Mouse (Mus musculus) adrenal gland, adult 2 months (tissue): ENCODE measurements around the gene Prr19. TPM values are rescaled to one million over a fixed set of nuclear protein-coding genes. Genes with fewer than 3 reads are reported as not detected.

Experiments
- DNase-seq: peaks from one replicate; pipeline ENCODE4 v3.0.0; 2021
- polyA plus RNA-seq: library from polyadenylated mRNA; depleted of rRNA; stranded (reverse); fragments of >200 nt; gene quantifications from 2 replicates; pipeline ENCODE4 v1.2.3, GENCODE M21; 2012
- total RNA-seq, 2 experiments: library from RNA; stranded (reverse); gene quantifications; 2 replicates each; pipeline ENCODE4 v1.2.3; 2021

The Prr19 gene
- total and polyA plus RNA-seq, 3 experiments, result not detected

DNA sequence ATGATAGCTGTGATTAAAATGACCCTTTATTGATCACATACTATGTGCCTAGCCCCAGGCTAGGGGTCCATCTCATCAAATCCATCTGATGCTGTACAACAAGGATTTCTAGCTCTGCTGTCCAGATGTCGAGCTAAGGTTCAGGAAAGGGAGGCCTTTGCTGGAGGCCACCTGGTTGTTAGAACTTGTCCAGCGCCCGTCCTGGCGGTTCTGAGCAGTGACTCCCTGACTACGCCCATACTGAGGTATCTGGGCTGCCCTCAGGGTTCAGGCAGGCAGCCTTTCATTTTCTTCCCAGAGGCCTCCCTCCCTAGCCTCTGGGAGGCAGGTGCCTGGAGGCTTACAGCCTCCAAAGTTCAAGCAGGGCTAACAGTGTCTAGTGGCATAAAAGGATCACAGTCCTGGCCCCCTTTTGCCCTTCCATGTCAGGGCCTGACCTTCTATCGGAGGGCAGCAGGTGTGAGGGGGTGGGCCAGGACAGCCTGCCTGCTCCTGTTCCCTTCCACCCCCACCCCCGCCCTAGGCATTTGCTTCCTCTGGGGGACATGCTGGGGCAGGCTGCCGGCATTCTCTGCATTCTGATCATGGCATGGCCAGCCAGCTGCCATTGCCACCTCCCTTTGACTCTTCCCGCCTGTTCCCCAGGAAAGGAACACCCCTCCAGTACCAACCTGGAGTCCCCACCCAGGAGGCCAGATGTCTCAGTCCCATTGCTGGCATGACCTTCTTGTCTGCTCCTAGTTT is 25.5 kb upstream of the Prr19 start:
- DNase-seq, result no peak

DNA sequence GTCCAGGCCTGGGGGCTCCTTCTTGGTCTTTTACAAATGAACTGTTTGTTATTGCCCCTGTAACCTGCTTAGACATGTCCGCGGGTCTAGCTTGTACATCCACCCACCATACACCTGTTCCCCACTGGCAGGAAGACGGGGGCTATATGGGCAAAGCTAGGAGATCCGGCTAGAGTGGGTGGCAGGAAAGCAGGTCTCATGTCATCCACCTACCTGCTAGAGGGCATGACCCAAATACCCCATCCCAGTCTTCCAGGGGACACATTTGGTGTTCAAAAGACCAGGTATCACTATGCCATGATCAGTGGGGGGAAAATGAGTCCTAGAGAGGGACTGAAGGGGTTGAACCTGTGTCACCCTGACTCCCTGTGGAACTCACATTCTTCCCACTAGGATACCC is 23.8 kb upstream of the Prr19 start:
- DNase-seq, result no peak

DNA sequence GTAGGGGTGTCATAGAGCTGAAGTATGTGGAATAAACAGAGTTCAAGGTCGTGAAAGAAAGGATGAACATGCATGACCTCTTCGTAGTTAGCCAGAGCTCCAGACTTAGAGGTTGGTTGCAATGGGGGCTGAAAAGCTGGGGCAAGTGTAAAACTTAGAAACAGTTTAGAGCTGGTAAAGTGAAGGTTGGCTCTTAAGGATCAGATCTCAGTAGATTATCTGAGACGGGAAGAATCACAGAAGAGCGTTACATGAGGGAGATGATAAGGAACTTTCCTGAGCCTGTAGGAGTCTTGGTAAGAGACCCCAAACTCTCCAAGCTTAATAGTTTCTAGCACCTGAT is 23.2 kb upstream of the Prr19 start:
- DNase-seq, result no peak

DNA sequence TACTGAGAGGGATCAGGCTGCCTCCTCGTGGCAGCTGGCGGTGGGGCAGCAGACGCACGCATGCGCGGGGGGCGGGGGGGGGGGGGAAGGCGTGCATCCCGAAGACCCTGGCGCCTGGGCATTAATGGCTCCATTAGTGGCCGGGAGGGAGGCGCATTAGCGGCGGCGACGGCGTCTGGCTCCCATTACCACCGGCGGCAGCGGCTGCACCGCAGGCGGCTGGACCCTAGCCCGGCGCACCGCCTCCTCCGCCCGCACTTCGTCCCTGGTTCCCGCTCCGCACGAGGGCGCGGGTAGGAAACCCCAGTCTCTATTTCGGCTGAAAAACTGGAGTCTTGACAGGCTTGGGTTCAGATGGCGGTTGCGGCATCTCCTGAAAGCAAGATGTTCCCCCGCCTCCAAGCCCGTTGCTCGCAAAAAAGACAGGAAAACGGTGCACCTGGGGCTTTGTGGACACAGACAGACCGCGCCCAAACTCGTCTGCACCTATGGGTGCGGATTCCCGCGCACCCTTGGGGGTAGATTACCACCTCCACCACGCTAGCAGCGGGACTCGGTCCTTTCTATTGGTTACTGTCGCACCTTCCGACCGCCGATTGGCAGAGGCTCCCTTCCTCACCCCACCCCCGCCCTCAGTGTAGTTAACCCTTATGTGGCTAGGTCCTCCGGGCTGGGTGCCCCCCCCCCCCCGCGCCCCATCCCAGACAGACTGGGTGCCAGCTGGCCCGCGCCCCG is 22.7 kb upstream of the Prr19 start:
- peak; percentile 90 for DNase-seq

DNA sequence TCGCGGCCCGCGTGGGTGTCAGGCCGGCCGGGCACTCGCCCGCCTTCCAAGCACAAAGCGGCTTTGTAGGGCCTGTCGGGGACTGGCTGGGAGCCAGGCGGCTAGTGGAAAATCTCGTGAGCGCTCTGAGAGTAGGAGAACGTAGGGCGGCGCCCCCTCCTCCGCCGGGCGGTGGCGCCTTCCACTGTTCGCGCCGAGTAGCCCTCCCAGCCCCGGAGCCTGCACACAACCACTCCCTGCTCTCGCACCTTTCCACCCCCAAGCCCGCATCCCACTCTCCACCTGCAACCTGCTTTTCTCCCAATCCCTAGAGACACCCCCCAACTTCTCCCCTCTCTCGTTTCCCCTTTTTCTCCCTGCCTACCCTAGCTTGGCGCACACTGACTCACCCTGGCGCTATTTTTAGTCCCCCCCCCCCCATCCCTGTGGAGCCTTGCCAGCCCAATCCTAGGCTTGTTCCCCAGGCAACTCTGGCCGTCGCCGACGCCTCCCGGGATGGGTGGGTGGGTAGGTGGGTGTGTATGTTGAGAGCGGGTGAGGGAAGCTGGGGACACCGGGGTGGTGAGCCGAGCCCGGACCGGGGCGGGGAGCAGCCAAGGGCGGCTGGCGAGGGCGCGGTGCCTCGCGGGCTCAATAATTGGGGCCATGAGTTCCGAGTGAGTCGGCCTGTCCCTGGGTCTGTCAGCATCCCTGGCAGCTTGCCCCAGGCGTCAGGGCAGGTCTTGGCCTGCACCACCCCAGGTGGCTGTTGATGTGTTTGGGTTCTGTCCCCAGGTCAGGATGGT is 21.9 kb upstream of the Prr19 start:
- DNase-seq, result peak; percentile 93

DNA sequence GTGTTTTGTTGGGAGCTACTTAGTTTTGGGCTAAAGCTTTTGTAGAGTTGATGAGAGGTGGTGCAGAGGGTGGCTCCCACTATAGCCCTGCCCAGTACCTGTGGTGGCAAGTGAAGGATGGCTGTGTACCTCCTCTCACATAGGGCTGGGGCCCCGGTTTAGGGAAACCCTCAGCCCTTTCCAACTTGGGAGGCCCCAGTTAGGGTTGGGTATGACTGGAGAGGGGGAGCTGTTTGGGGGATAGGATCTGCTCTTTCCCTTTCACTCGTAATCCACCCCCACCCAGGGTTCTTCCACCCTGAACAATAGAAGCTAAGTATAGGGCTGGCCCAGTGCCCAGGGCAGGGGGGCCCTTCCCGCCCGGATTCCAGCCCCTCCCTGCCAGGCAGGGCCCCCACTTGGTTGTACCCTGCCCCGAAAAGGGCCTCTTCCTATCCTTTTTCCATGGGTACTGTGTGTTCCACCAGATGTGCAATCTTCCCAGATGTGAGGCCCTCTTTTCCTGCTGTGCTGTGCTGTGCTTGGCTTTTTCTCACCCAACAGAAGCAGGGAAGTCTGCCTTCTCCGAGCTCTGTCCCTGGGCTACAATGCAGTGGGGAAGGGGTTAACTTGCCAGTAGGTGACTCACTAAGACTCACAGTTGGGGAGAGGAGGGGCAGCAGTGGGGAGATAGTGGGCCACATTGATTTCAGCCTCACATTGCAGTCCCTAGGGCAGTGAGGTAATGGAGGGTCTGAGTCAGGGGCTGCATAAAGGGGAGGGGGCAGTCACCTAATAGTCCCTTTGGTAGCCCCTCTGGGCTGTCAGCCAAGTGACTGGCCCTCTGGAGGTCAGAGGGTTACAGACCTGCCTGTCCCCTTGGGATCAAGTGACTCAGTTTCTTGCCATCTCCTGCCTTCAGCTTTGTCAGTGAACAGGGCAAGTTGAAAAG is 21.1 kb upstream of the Prr19 start:
- peak; percentile 82 for DNase-seq

DNA sequence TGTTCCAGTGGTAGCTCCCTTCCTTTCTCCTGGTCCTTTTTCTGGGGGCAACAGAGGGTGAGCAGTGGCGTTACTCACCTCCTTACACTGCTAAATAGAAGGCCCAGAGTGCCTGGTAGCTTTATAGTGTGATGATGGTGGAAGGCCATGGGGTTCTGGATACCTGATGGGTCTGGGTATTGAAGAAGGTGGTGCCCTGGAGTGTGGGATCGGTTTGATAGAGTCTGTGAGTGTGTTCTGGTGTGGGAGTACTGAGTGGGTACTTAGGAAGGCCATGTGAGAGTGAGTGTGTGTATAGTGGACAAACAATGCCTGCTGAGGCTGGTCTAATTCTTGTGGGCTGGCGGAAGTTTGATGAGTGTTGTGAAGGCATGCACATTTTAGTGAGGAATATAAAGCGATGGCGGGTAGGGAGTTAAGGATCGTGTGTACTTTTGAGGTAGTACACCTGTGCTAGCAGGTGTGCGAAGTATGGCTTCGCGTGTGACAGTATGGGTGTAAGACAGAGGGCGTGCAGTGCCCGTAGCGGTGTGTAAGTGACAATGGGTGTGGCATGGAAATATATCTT is 20.0 kb upstream of the Prr19 start:
- DNase-seq, result peak; percentile 19

DNA sequence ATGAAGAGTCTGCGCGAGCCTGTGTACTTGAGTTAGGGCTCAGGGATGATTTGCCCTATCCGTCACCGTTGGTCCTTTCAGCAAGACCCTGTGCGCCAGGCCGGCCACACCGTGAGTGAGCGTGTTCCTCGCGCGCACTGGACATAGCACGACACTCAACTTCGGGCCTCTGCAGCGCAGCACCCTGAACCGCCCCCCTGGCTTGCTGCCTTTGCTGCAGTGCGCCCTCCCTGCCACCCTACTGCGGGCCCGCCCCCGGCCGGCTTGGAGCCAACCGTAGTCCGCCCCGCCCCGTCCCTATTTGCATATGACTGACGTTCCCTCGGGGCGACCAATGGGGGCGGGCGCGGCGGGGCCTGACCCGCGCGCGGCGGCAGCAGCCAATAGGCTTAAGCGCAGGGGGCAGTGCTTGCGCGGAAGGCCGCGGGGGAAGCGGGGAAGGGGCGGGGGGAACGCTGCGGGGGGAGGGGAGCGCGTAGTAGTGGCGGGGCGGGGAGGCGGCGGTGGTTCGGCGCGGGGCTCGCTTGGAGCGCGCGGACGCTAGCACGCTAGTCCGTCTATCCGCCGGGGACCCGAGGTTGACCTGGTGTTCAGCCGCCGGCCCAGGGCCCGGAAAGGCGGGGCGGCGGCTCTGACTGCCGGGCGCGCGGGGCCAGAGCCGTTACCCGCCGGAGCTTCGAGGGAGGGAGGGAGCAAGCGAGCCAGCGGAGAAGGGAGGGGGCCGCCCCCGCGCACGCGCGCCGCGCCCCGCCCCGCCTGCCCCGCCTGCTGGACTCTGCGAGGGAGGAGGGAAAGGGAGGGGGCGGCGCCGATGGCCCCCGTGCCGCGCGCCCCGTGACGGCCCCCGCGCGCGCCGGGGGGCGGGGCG is 19.2 kb upstream of the Prr19 start:
- DNase-seq, result peak; percentile 99

DNA sequence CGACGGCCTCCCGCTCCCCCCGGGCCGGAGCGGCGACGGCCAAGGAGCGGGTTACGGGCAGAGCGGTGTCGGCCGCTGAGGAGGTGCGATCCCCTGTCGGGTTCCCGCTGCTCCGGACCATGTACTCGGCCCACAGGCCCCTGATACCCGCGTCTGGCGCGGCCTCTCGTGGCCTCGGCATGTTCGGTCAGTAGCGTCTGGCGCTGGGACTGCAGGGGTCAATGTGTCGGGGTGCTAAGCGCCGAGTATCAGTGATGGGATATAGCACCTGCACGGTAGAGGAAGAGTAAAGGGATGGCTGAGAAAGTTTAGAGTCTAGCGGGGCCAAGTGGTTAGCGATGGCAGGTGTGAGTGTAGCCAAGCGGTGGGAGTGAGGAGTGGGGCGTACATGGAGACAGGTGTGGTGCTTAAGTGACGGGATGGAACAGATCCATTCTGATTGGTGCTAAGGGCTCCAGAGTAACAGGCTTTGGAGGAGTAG is 18.4 kb upstream of the Prr19 start:
- DNase-seq, result peak; percentile 71

DNA sequence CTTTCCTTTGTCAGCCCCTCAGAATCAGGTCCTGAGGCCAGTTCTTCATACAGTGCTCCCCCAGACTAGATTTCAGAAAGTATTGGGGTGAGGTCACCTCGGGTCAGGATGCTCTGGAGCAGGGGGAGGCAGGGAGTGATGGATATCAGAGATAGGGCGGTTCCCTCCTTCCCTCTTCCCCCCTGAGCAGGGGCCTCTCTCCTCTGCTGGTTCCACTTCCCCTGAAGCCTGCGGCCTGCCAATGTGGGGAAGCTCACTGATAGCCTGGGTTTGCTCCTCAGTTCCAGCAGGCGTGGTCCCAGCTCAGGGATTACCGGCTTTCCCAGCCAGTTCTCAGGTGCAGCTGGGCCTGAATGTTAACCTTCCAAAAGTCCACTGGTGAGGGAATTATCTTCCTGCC is 17.6 kb upstream of the Prr19 start:
- DNase-seq, result peak; percentile 29

DNA sequence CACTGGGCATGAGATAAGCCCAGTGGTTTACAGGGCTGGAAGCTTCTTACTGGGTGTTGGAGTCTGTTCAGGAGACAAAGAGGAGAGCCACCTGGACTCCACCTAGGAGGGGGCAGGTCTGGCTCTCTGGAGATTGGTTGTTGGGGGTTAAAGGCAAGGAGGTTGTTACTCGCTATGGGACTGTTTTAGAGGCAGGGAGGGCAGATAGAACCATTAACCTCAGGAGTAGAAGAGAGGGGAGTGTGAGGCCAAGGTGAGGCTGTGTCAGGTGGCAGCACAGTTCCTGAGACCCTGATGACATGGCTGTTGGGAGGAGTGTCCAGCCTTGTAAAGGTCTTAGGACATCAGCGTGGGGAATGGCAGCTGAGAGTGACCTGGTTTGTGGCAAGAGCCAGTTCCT is 17.0 kb upstream of the Prr19 start:
- DNase-seq, result peak; percentile 13

DNA sequence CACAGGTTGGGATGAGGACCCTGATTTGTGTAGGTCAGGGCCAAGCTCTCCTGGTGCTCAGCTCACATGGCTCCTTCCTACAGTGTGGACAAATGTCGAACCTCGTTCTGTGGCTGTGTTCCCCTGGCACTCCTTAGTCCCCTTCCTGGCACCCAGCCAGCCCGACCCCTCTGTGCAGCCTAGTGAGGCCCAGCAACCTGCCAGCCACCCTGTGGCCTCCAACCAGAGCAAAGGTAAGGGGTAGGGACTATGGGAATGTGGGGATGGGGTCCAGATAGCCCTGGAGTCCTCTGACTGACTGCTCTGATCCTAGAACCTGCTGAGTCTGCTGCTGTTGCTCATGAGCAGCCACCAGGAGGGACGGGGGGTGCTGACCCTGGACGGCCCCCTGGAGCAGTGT is 16.4 kb upstream of the Prr19 start:
- peak; percentile 23 for DNase-seq

DNA sequence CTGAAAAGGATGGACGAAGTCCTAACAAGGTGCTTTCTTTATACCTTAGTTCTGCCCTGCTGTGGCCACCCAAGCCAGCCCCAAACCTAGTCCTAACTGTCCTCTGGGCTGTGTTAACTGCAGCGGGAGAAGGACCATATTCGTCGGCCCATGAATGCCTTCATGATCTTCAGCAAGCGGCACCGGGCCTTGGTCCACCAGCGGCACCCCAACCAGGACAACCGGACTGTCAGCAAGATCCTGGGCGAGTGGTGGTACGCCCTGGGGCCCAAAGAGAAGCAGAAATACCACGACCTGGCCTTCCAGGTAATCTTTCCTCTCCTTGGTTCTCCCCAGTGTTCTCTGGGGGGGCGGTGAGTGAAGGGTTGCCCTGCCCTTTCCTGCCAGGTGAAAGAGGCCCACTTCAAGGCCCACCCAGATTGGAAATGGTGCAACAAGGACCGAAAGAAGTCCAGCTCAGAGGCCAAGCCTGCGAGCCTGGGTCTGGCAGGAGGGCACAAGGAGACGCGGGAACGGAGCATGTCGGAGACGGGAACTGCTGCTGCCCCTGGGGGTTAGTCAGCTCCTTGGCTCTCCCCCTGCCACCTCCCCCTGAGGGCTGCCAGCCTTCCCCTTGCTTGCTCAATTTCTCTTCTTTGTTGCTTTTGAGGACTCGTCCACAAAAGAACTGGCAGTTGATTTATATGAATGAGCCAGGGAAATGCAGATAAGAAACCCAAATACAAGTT is 15.5 kb upstream of the Prr19 start:
- DNase-seq, result peak; percentile 4

DNA sequence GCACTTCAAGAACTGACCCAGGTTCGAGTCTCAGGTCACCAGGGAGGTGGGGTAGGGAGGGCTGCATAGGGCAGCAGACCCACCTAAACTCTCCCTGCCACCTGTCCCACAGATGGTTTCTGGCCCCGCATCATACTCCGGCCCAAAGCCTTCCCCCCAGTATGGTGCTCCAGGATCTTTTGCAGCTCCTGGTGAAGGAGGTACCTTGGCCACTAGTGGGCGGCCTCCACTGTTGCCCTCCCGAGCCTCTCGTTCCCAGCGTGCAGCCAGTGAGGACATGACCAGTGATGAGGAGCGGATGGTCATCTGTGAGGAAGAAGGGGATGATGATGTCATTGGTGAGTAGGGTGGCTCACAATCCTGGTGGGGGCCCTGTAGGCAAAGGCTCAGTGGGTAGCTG is 14.2 kb upstream of the Prr19 start:
- no peak for DNase-seq

DNA sequence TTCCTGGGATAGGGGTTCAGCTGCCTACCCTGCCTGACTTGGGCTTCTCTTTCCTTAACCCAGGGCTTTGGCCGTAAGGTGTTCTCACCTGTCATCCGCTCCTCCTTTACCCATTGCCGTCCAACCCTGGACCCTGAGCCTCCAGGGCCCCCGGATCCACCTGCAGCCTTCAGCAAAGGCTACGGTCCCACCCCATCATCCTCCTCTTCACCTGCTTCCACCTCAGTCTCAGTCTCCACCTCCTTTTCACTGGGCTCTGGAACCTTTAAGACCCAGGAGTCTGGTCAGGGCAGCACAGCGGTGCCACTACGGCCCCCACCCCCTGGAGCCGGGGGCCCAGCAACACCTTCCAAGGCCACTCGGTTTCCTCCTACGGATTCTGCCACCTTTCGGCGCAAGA is 13.2 kb upstream of the Prr19 start:
- DNase-seq, result no peak

DNA sequence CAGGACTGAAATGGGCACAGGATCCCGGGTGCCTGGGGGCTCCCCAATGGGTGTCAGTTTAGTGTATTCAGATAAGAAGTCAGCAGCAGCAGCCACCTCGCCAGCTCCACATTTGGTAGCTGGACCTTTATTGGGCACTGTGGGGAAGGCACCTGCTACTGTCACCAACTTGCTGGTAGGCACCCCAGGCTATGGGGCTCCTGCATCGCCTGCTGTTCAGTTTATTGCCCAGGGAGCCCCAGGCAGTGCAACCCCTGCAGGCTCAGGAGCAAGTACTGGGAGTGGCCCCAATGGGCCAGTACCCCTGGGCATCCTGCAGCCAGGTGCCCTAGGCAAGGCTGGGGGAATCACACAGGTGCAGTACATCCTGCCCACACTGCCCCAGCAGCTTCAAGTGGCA is 12.5 kb upstream of the Prr19 start:
- DNase-seq, result no peak

DNA sequence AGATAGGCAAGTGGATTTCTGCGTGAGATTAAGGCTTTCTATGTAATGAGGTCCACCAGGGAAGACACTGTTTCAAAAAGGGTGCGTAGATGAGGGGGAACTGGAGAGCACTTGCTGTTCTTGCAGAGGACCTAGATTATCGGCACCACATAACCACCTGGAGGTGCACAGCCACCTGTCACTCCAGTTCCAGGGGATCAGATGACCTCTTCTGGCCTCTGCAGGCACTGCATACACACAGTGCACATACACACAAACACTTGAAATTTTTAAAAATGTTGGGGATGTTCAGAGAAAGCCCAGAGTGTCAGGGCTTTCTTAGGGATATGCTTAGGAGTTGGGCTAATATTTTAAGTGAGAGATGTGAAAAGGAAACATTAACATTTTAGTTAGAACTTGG is 11.3 kb upstream of the Prr19 start:
- DNase-seq, result no peak

DNA sequence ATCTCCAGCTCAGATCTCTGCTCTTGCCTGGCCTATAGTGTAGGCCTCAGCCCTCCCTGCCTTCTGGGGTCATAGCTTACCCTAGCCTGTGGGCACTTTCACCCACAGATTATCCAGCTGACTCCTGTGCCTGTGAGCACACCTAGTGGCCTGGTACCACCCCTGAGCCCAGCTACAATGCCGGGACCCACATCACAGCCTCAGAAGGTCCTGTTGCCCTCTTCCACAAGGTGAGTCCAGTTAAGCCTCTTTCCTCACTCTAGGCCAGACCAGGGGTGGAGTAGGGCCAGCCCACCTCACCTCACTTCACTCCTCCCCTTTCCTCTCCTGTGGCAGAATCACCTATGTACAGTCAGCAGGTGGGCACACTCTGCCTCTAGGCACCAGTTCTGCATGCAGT is 10.7 kb upstream of the Prr19 start:
- DNase-seq, result no peak

DNA sequence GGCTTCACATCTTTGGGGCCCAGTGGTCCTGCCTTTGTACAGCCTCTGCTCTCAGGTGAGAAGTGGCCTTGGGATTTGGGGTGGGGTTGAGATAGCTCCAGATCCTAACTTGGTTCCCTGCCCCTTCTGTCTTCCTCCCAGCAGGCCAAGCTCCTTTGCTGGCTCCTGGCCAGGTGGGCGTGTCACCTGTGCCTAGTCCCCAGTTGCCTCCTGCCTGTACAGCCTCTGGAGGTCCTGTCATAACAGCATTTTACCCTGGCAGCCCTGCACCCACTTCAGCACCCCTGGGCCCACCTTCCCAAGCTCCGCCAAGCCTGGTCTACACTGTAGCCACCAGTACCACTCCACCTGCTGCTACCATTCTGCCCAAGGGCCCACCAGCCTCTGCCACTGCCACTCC is 10.3 kb upstream of the Prr19 start:
- DNase-seq, result peak; percentile 57

DNA sequence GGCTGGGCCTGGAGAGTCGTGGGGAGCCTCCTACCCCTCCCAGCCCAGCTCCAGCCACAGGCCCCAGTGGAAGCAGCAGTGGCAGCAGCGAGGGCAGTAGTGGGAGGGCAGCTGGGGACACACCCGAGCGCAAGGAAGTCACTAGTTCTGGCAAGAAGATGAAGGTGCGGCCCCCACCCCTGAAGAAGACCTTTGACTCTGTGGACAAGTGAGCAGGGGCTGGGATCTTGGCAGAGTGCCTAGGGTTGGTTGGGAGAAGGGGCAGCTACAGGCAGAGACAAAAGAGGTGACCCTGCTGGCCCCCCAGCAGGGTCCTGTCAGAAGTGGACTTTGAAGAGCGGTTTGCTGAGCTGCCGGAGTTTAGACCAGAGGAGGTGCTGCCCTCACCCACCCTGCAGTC is 9.1 kb upstream of the Prr19 start:
- no peak for DNase-seq
